Mouse (Mus musculus): ENCODE measurements around the gene Stip1. TPM values are rescaled to one million over a fixed set of nuclear protein-coding genes. Genes with fewer than 3 reads are reported as not detected.
A peak's percentile ranks its signal among the peaks of the same experiment; 100 is the strongest.

Stip1 gene
- total and polyA plus RNA-seq, 3 experiments, result 284 to 430 (median 370) TPM

DNA sequence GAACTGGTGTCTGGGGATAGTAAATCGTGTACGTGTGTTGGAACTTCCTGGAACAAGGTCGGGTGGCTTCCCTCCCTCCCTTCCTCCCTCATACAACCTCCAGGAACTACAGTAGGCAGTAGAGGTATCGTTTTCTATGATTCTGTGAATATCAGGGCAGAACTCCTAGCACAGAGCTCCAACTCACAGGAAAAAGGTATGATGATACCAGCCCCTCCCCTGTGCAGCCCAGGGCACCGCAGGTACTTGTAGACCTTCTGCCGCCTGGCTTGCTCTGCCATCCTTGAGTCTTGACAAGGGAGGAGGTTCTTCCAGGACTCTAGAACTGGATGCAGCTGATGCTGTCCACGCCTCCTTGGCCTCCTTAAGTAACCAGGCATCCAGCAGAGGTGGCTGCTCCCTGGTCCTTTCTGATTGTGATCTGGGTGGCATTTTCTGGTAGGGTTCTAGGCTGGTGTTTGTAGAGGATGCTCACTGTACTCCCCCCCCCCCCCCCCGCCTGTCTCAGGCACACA lies 27.1 kb upstream of the Stip1 start (continued):
- TF ChIP-seq ZNF384 (IDR thresholded peaks at IDR 0.05; ENCODE audit: low read depth, low read length), result no peak
- no peak for TF ChIP-seq E2F4 (IDR thresholded peaks at IDR 0.05; ENCODE audit: borderline replicate concordance, low read depth, low read length)

GRCm38 (mm10) chr19:7066034-7066827 lies 26.5 kb upstream of the Stip1 start:
- no peaks in the 10 kb centered on the region for H3K9me3 ChIP-seq (replicated peaks; ENCODE audit: insufficient read depth, low read length)
- H3K4me1 ChIP-seq (ENCODE audit: control insufficient read depth in 1 of 2, insufficient read depth in 2 of 2, low read length in 2 of 2), result peaks cover 4 to 27% of the 10 kb centered on the region in 2 experiments; a peak in 3 of 4 replicates
- no peaks in the 10 kb centered on the region for H3K27me3 ChIP-seq (ENCODE audit: control insufficient read depth in 1 of 2, insufficient read depth in 2 of 2, low read length in 2 of 2)
- H3K4me3 ChIP-seq (ENCODE audit: control insufficient read depth in 1 of 2, insufficient read depth in 1 of 2, low read depth in 2 of 2, low read length in 2 of 2), result peak overlapping the region; percentile 27 to 45; a peak in 3 of 4 replicates
- DNase-seq (ENCODE audit: low read depth, low spot score), result peak; percentile 76
- peaks cover 0 to 5% of the 10 kb centered on the region in 2 experiments; a peak in 1 of 4 replicates for H3K36me3 ChIP-seq (ENCODE audit: control insufficient read depth in 1 of 2, insufficient read depth in 2 of 2, low read length in 2 of 2)
- H3K27ac ChIP-seq (ENCODE audit: control insufficient read depth, low read depth, low read length), result peak overlapping the region; percentile 55
- H3K79me2 ChIP-seq (ENCODE audit: control insufficient read depth, insufficient read depth, low read length, poor library complexity), result no peaks in the 10 kb centered on the region
- peak overlapping the region; percentile 52 for H3K9ac ChIP-seq (ENCODE audit: control insufficient read depth, low read depth, low read length, poor library complexity, severe bottlenecking)
- TF ChIP-seq TBP (IDR thresholded peaks at IDR 0.05; ENCODE audit: low read depth, low read length) (peak; percentile 43; the same call in 1 of the 2 replicates), ZKSCAN1 (IDR thresholded peaks at IDR 0.05; ENCODE audit: low read depth, low read length) (no peak), HCFC1 (IDR thresholded peaks at IDR 0.05; ENCODE audit: low read depth, low read length) (0 out of 2 replicates have a peak, but pooled peaks have one; percentile 29), SMC3 (IDR thresholded peaks at IDR 0.05; ENCODE audit: low read depth, low read length) (no peak), MAFK (IDR thresholded peaks at IDR 0.05; ENCODE audit: borderline replicate concordance, low read depth, low read length) (no peak), E2F4 (IDR thresholded peaks at IDR 0.05; ENCODE audit: borderline replicate concordance, low read depth, low read length) (no peak), CHD1 (IDR thresholded peaks at IDR 0.05; ENCODE audit: low read depth, low read length) (no peak), MYC (IDR thresholded peaks at IDR 0.05; ENCODE audit: low read depth, low read length) (peak; percentile 80), CTCF (IDR thresholded peaks at IDR 0.05 in 2 of 3, conservative IDR thresholded peaks at IDR 0.05 in 1 of 3; ENCODE audit: control insufficient read depth in 1 of 3, insufficient read depth in 1 of 3, low read depth in 2 of 3, low read length in 3 of 3, poor library complexity in 1 of 3, severe bottlenecking in 1 of 3) (no peak), TCF12 (IDR thresholded peaks at IDR 0.05; ENCODE audit: low read depth, low read length) (peak; percentile 41; the same call in 1 of the 2 replicates), ZC3H11A (IDR thresholded peaks at IDR 0.05; ENCODE audit: low read depth, low read length) (no peak), CHD2 (IDR thresholded peaks at IDR 0.05; ENCODE audit: low read length) (peak; percentile 44), ETS1 (IDR thresholded peaks at IDR 0.05; ENCODE audit: low read depth, low read length) (peak; percentile 65; the same call in 1 of the 2 replicates), POLR2AphosphoS2 (IDR thresholded peaks at IDR 0.05; ENCODE audit: low read length) (no peak), TAL1 (IDR thresholded peaks at IDR 0.05; ENCODE audit: low read length) (no peak), USF2 (IDR thresholded peaks at IDR 0.05; ENCODE audit: borderline replicate concordance in 1 of 2, insufficient read depth in 1 of 2, low read depth in 1 of 2, low read length in 2 of 2) (no peak), JUND (IDR thresholded peaks at IDR 0.05; ENCODE audit: low read depth, low read length) (no peak), POLR2AphosphoS5 (IDR thresholded peaks at IDR 0.05; ENCODE audit: borderline replicate concordance, low read depth, low read length) (no peak), MAX (IDR thresholded peaks at IDR 0.05; ENCODE audit: low read length) (peak; percentile 90), POLR2A (IDR thresholded peaks at IDR 0.05; ENCODE audit: control insufficient read depth in 1 of 2, insufficient read depth in 1 of 2, low read depth in 1 of 2, low read length in 2 of 2, poor library complexity in 1 of 2) (no peak), ELF1 (IDR thresholded peaks at IDR 0.05; ENCODE audit: low read depth, low read length) (0 out of 2 replicates have a peak, but pooled peaks have one; percentile 18), ZMIZ1 (IDR thresholded peaks at IDR 0.05; ENCODE audit: low read depth, low read length) (no peak), MEF2A (IDR thresholded peaks at IDR 0.05; ENCODE audit: extremely low read depth, insufficient replicate concordance, low read depth, low read length, poor library complexity, severe bottlenecking) (no peak), MAZ (IDR thresholded peaks at IDR 0.05; ENCODE audit: low read depth, low read length) (no peak), EP300 (IDR thresholded peaks at IDR 0.05; ENCODE audit: low read depth in 1 of 2, low read length in 2 of 2) (peak in 1 of 2 experiments; percentile 55; a peak in 2 of 4 replicates), KAT2A (conservative IDR thresholded peaks at IDR 0.05; ENCODE audit: low read depth, low read length) (no peak), MXI1 (IDR thresholded peaks at IDR 0.05; ENCODE audit: low read depth, low read length) (peak; percentile 91), SIN3A (IDR thresholded peaks at IDR 0.05; ENCODE audit: low read length) (peak; percentile 88), NRF1 (IDR thresholded peaks at IDR 0.05; ENCODE audit: insufficient read depth, low read depth, low read length, poor library complexity, severe bottlenecking) (no peak), GABPA (IDR thresholded peaks at IDR 0.05; ENCODE audit: low read depth, low read length) (no peak), NELFE (IDR thresholded peaks at IDR 0.05; ENCODE audit: low read depth, low read length) (0 out of 2 replicates have a peak, but pooled peaks have one; percentile 35), RAD21 (IDR thresholded peaks at IDR 0.05; ENCODE audit: low read depth, low read length) (no peak)
